Mouse (Mus musculus): ENCODE measurements at regions not wholly inside any gene's neighbourhood (a gene's known extent, or its start where the extent isn't known, plus 50 kb on each side); places are given as distances from the start of the nearest gene placed in this dataset.

- no peak for TF ChIP-seq CTCF (IDR thresholded peaks at IDR 0.05; ENCODE audit: low read depth, low read length)
- no peak for TF ChIP-seq POLR2AphosphoS5 (IDR thresholded peaks at IDR 0.05; ENCODE audit: insufficient replicate concordance, low read depth, low read length)
- no peak for TF ChIP-seq TAL1 (conservative IDR thresholded peaks at IDR 0.05; ENCODE audit: low read depth, low read length)
Measured at GRCm38 (mm10) chr11:63767631-63768250, 154.3 kb downstream of the Hs3st3b1 start.

Measured in G1E (cell line).